Mouse (Mus musculus): ENCODE measurements around the gene Ccnf. TPM values are rescaled to one million over a fixed set of nuclear protein-coding genes. Genes with fewer than 3 reads are reported as not detected.

The Ccnf gene
- polyA plus RNA-seq, 1 experiment = 38.1 TPM

DNA sequence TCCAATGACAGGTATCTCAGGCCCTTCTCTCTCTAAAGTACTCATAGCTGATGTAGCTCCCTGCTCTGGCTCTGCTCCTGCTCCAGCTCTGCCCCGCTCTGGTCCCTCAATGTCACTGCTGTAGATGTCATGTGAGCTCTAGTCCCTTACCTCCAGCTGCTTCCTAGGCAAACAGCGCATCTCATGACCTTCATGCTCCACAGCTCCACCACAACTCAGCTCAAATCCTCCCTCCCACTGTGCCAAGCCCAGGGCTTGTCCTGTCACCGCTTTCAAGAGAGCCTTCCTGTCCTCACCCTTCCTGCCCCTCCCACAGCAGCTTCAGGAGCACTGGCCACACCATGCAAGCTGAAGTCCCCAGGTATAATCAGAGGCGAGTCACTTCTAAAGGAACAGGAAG is 51.5 kb downstream of the Ccnf start:
- Histone ChIP-seq H3K36me3 (ENCODE audit: control insufficient read depth, insufficient read depth) (no peaks in the 10 kb centered on the region), H3K79me2 (ENCODE audit: control insufficient read depth, insufficient read depth) (no peaks in the 10 kb centered on the region), H3K27me3 (ENCODE audit: control insufficient read depth, insufficient read depth, insufficient read length) (no peaks in the 10 kb centered on the region), H3K4me3 (ENCODE audit: insufficient read depth, poor library complexity, severe bottlenecking) (no peak overlapping the region), H3ac (ENCODE audit: control insufficient read depth, insufficient read length, low read depth) (no peak overlapping the region), H3K79me3 (ENCODE audit: low read depth) (no peaks in the 10 kb centered on the region)
- TF ChIP-seq FOSL1 (IDR thresholded peaks at IDR 0.05; ENCODE audit: insufficient read depth, low read length, poor library complexity, severe bottlenecking) (no peak), CTCF (IDR thresholded peaks at IDR 0.05; ENCODE audit: control insufficient read depth, insufficient read depth, insufficient read length) (no peak), CEBPB (IDR thresholded peaks at IDR 0.05; ENCODE audit: low read depth) (no peak), MYOG (IDR thresholded peaks at IDR 0.05; ENCODE audit: control insufficient read depth, extremely low read depth, insufficient read length) (no peak), MYOD1 (IDR thresholded peaks at IDR 0.05; ENCODE audit: control insufficient read depth, insufficient read length, low read depth) (no peak), MAX (IDR thresholded peaks at IDR 0.05) (no peak), USF1 (IDR thresholded peaks at IDR 0.05; ENCODE audit: low read depth) (no peak)

DNA sequence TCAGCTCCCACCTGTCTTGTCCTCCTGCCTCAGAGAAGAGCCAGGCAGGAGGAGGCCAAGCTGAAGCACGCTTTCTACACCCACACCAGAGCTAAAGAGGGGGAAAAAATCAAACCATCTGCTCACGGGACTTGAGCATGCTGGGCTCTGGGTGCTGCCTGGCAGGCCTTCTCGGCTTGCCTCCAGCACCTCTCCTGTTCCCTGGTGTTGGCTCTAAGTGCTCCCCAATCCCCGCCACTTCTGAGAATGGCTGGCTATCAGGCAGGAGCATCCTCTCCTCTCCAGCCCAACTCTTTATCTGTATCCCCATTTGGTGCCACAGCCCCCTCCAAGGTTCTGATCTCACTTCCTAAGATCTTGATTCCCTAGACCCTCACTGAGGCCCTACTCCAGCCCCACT is 52.0 kb downstream of the Ccnf start:
- Histone ChIP-seq H3K79me2 (ENCODE audit: control insufficient read depth, insufficient read depth) (no peaks in the 10 kb centered on the region), H3K79me3 (ENCODE audit: low read depth) (no peaks in the 10 kb centered on the region)

DNA sequence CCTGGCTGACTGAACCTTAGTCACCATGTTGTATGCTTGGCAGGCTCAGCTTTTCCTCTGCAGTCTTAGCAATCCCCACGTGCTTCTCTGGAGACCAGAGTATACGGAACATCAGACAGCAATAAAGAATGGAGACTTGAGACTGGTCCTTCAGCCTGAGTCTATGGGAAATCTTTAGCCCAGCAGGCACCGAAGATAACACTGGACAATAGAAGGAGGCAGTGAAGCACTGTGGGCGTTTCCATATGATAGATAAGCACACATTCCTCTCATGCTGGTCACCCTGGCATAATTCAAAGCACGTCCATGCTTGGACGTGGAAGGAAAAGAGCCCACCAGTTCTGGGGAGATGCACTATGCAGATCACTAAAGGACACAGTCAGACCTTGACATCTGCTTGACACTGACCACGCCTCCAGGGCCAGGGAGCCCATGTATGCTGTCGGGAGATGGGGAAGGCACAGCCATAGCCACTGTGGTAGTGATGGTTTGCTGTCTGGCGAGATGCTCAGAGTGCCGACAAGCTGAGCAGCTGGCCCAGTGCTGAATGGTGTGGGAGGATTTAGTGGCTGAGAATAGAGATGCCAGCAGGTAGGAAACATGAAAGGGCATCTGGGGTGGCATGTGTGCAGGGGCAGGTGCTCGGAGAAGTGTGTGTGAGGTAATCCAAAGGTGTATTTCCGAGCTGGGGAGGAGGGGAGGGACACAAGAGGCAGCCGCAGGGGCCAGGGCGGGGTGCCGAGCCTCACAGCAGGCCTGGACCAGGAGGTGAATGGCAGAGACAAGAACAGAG is 54.1 kb downstream of the Ccnf start:
- H3K79me2 ChIP-seq (ENCODE audit: control insufficient read depth, insufficient read depth) = no peaks in the 10 kb centered on the region
- no peaks in the 10 kb centered on the region for H3K79me3 ChIP-seq (ENCODE audit: low read depth)
- no peak overlapping the region for H3ac ChIP-seq (ENCODE audit: control insufficient read depth, insufficient read length, low read depth)
- no peaks in the 10 kb centered on the region for H3K27me3 ChIP-seq (ENCODE audit: control insufficient read depth, insufficient read depth, insufficient read length)
- no peaks in the 10 kb centered on the region for H3K36me3 ChIP-seq (ENCODE audit: control insufficient read depth, insufficient read depth)
- TF ChIP-seq MYOG (IDR thresholded peaks at IDR 0.05; ENCODE audit: control insufficient read depth, extremely low read depth, insufficient read length) (no peak), MYOD1 (IDR thresholded peaks at IDR 0.05; ENCODE audit: control insufficient read depth, insufficient read length, low read depth) (no peak), MAX (IDR thresholded peaks at IDR 0.05) (no peak), CTCF (IDR thresholded peaks at IDR 0.05; ENCODE audit: control insufficient read depth, insufficient read depth, insufficient read length) (no peak), CEBPB (IDR thresholded peaks at IDR 0.05; ENCODE audit: low read depth) (no peak), FOSL1 (IDR thresholded peaks at IDR 0.05; ENCODE audit: insufficient read depth, low read length, poor library complexity, severe bottlenecking) (no peak), USF1 (IDR thresholded peaks at IDR 0.05; ENCODE audit: low read depth) (no peak)
- H3K4me3 ChIP-seq (ENCODE audit: insufficient read depth, poor library complexity, severe bottlenecking) = no peak overlapping the region

More for the DNA sequence above, 52.0 kb downstream of the Ccnf start:
- no peak overlapping the region for H3K4me3 ChIP-seq (ENCODE audit: insufficient read depth, poor library complexity, severe bottlenecking)
- no peaks in the 10 kb centered on the region for H3K36me3 ChIP-seq (ENCODE audit: control insufficient read depth, insufficient read depth)
- no peaks in the 10 kb centered on the region for H3K27me3 ChIP-seq (ENCODE audit: control insufficient read depth, insufficient read depth, insufficient read length)
- H3ac ChIP-seq (ENCODE audit: control insufficient read depth, insufficient read length, low read depth) = no peak overlapping the region
- TF ChIP-seq USF1 (IDR thresholded peaks at IDR 0.05; ENCODE audit: low read depth) (no peak), CTCF (IDR thresholded peaks at IDR 0.05; ENCODE audit: control insufficient read depth, insufficient read depth, insufficient read length) (no peak), MYOD1 (IDR thresholded peaks at IDR 0.05; ENCODE audit: control insufficient read depth, insufficient read length, low read depth) (no peak)

DNA sequence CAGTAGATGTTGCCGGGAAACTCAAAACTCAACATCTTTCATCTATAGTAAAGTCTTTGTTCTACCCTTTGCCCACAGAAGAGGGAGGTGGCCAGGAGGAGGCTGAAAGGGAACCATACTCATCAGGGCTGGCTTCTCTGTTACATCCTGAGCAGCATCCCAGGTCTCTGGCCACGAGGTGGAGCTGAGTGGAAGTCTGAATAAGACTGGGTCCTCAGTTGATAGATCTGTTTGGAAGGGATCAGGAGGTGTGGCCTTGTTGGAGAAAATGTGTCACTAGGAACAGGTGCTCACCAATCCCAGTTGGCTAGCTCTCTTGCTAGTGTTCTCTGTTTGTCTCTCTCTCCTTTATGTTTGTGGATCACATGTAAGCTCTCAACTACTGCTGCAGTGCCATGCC is 55.9 kb downstream of the Ccnf start:
- TF ChIP-seq CTCF (IDR thresholded peaks at IDR 0.05; ENCODE audit: control insufficient read depth, insufficient read depth, insufficient read length) (no peak), MYOD1 (IDR thresholded peaks at IDR 0.05; ENCODE audit: control insufficient read depth, insufficient read length, low read depth) (no peak), CEBPB (IDR thresholded peaks at IDR 0.05; ENCODE audit: low read depth) (no peak), FOSL1 (IDR thresholded peaks at IDR 0.05; ENCODE audit: insufficient read depth, low read length, poor library complexity, severe bottlenecking) (no peak)
- Histone ChIP-seq H3K79me3 (ENCODE audit: low read depth) (no peaks in the 10 kb centered on the region), H3ac (ENCODE audit: control insufficient read depth, insufficient read length, low read depth) (no peak overlapping the region), H3K79me2 (ENCODE audit: control insufficient read depth, insufficient read depth) (no peaks in the 10 kb centered on the region), H3K27me3 (ENCODE audit: control insufficient read depth, insufficient read depth, insufficient read length) (no peaks in the 10 kb centered on the region), H3K36me3 (ENCODE audit: control insufficient read depth, insufficient read depth) (no peaks in the 10 kb centered on the region), H3K4me3 (ENCODE audit: insufficient read depth, poor library complexity, severe bottlenecking) (no peak overlapping the region)

DNA sequence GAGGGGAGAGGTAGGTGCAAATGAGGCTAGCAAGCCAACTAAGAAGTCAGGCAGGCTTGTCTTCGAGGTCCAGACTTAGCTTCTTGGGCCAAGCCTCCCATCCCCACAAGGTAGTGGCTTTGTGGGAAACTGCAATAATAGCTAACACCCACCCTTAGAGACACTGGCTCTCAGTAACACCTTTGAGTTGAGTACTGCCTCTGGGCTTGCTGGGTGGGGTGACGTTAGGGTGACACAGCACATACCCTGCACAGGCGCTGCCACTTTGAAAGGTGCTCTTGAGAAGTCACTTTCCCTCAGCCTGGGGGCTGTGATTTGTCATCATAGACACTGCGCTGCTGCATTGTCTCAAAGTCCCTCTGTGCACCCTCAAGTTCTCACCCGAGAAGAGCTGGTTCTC is 57.5 kb downstream of the Ccnf start:
- Histone ChIP-seq H3K36me3 (ENCODE audit: control insufficient read depth, insufficient read depth) (no peaks in the 10 kb centered on the region), H3ac (ENCODE audit: control insufficient read depth, insufficient read length, low read depth) (no peak overlapping the region), H3K79me3 (ENCODE audit: low read depth) (no peaks in the 10 kb centered on the region), H3K79me2 (ENCODE audit: control insufficient read depth, insufficient read depth) (no peaks in the 10 kb centered on the region), H3K27me3 (ENCODE audit: control insufficient read depth, insufficient read depth, insufficient read length) (no peaks in the 10 kb centered on the region), H3K4me3 (ENCODE audit: insufficient read depth, poor library complexity, severe bottlenecking) (no peak overlapping the region)
- TF ChIP-seq CEBPB (IDR thresholded peaks at IDR 0.05; ENCODE audit: low read depth) (no peak), FOSL1 (IDR thresholded peaks at IDR 0.05; ENCODE audit: insufficient read depth, low read length, poor library complexity, severe bottlenecking) (no peak), MYOD1 (IDR thresholded peaks at IDR 0.05; ENCODE audit: control insufficient read depth, insufficient read length, low read depth) (no peak), MAX (IDR thresholded peaks at IDR 0.05) (no peak), USF1 (IDR thresholded peaks at IDR 0.05; ENCODE audit: low read depth) (no peak), CTCF (IDR thresholded peaks at IDR 0.05; ENCODE audit: control insufficient read depth, insufficient read depth, insufficient read length) (no peak), MYOG (IDR thresholded peaks at IDR 0.05; ENCODE audit: control insufficient read depth, extremely low read depth, insufficient read length) (no peak)

DNA sequence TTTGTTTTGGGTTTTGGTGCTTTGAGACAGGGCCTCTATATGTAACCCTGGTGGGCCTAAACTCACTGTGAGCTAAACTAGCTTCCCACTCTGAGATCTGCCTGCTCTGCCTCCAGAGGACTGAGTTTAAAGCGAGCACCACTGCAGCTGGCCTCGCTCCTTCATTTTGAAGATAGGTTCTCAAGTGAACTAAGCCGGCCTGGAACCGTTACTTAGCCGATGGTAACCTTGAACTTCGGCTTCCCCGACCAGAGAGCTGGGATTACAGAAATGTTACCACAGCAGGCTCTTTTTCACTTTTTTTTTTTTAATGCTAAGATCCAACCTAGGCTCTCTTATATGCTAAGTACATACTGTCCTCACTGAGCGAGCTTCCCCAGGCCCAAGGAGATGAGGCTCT is 58.0 kb downstream of the Ccnf start:
- no peak overlapping the region for H3ac ChIP-seq (ENCODE audit: control insufficient read depth, insufficient read length, low read depth)
- no peak for TF ChIP-seq CEBPB (IDR thresholded peaks at IDR 0.05; ENCODE audit: low read depth)
- no peak for TF ChIP-seq USF1 (IDR thresholded peaks at IDR 0.05; ENCODE audit: low read depth)
- TF ChIP-seq MAX (IDR thresholded peaks at IDR 0.05) = no peak
- TF ChIP-seq FOSL1 (IDR thresholded peaks at IDR 0.05; ENCODE audit: insufficient read depth, low read length, poor library complexity, severe bottlenecking) = no peak
- TF ChIP-seq CTCF (IDR thresholded peaks at IDR 0.05; ENCODE audit: control insufficient read depth, insufficient read depth, insufficient read length) = no peak
- no peak for TF ChIP-seq MYOG (IDR thresholded peaks at IDR 0.05; ENCODE audit: control insufficient read depth, extremely low read depth, insufficient read length)
- no peak for TF ChIP-seq MYOD1 (IDR thresholded peaks at IDR 0.05; ENCODE audit: control insufficient read depth, insufficient read length, low read depth)
- no peak overlapping the region for H3K4me3 ChIP-seq (ENCODE audit: insufficient read depth, poor library complexity, severe bottlenecking)
- H3K79me3 ChIP-seq (ENCODE audit: low read depth) = no peaks in the 10 kb centered on the region
- H3K27me3 ChIP-seq (ENCODE audit: control insufficient read depth, insufficient read depth, insufficient read length) = no peaks in the 10 kb centered on the region
- H3K36me3 ChIP-seq (ENCODE audit: control insufficient read depth, insufficient read depth) = no peaks in the 10 kb centered on the region
- H3K79me2 ChIP-seq (ENCODE audit: control insufficient read depth, insufficient read depth) = no peaks in the 10 kb centered on the region
